Mouse (Mus musculus): ENCODE results near the gene Gm45808. TPM values are rescaled to one million over a fixed set of nuclear protein-coding genes. Genes with fewer than 3 reads are reported as not detected.
A peak's percentile ranks its signal among the peaks of the same experiment; 100 is the strongest.

Gene Gm45808
- polyA plus RNA-seq, 1 experiment from 2014 or later, result not detected

GRCm38 (mm10) chr7:45420615-45420919 is 66.0 kb downstream of the Gm45808 start, which contains the start of gene Lhb:
Gene Lhb (plus strand): TSS chr7:45420820.
- Histone ChIP-seq H3K4me1 (peaks cover 26% of the 10 kb centered on the region), H3K9me3 (replicated peaks) (no peaks in the 10 kb centered on the region), H3K4me3 (peak within 1 kb of the TSS; percentile 20; the same call in 1 of the 2 replicates), H3K36me3 (peaks cover 52% of the 10 kb centered on the region), H3K27ac (0 out of 2 replicates have a peak within 1 kb of the TSS, but pooled peaks have one; percentile 10), H3K27me3 (ENCODE audit: low read depth, poor library complexity, severe bottlenecking) (peaks cover 67% of the 10 kb centered on the region)
- WGBS, result 55% methylated on average over 6 of the region's 6 CpGs
- no peak for DNase-seq (ENCODE audit: low spot score)

DNA sequence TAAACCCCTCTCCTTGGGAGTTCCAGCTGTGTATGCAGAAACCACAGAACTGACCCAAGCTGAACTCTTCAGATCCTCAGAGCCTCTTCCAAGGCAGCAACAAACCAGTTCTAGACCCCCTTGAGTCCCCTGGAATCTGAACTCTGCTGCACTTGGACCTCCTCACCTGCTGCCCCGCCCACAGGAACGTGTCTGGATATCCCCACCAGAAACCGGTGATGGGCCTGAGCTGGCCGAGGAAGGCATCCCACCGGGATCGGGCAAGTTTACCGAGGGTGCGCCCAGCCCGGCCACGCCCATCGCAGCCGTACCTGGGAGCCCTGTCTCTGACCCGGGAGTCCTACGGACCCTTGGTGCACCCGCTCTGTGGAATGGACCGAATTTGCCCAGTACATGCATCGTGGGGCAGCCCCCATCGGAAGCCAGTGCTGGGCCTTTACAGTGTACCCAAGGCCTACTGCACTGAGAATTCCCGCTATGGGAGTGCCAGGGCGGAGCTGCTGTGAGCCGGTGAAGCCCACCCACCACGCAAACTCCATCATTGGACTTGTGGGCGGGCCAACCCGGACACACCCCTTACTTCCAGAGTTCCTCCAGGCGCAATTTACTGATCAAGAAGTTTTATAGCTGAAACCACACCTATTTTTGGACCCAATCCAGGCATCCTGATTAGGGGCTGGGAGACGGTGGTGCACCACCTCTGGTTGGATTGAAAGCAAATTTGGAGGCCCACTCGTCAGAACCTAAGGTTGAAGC is 66.6 kb downstream of the Gm45808 start:
- WGBS, result 9% methylated on average over 27 of the region's 27 CpGs
- H3K36me3 ChIP-seq, result peaks cover 47% of the 10 kb centered on the region
- peak overlapping the region; percentile 20; the same call in 1 of the 2 replicates for H3K4me3 ChIP-seq
- H3K9me3 ChIP-seq (replicated peaks), result no peaks in the 10 kb centered on the region
- 0 out of 2 replicates have a peak overlapping the region, but pooled peaks have one; percentile 10 for H3K27ac ChIP-seq
- peaks cover 72% of the 10 kb centered on the region for H3K27me3 ChIP-seq (ENCODE audit: low read depth, poor library complexity, severe bottlenecking)
- H3K4me1 ChIP-seq, result peaks cover 30% of the 10 kb centered on the region
- DNase-seq (ENCODE audit: low spot score), result peak; percentile 61

DNA sequence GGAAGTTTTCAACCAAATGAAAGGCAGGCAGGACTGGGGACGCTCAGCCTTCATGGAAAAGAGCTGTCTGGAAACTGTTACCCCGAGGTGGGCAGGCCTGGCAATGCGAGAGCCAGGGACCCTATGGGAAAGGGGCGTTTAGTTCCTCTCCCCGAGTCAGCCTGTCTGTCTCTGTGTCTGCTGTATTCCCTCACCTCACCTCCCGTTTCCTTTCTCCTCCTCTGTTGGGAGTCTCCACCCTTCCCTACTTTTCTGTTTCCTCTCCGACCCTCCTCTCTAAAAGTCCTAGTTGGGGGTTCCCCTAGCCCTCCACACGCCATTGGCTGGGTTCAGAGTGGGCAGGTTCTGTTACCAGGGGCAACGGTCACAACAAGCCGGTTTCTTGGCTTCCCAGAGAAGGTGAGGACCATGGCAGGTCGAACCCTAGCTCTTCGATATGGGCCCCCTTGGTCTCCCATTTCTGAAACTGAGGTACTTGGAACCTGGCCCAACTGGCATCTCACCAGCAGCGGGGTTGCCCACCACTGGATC is 68.6 kb downstream of the Gm45808 start:
- no peak for DNase-seq (ENCODE audit: low spot score)
- Histone ChIP-seq H3K27ac (no peak overlapping the region), H3K4me1 (peaks cover 48% of the 10 kb centered on the region), H3K36me3 (peaks cover 26% of the 10 kb centered on the region), H3K27me3 (ENCODE audit: low read depth, poor library complexity, severe bottlenecking) (peaks cover 92% of the 10 kb centered on the region), H3K4me3 (peak overlapping the region; percentile 16; the same call in 1 of the 2 replicates), H3K9me3 (replicated peaks) (no peaks in the 10 kb centered on the region)
- WGBS, result 10% methylated on average over 13 of the region's 13 CpGs

Small RNAs within 50 kb of the gene (microRNA-seq; reads per million reads assigned to microRNA genes)
- gene Gm22133, result not detected

Other genes with a start within 250 kb of the Gm45808 start
- 1.1 and 1.2 TPM in 2 replicates for gene Cd37, start 247.7 kb downstream of the Gm45808 start, polyA plus RNA-seq (2016; fragmentation: Nextera tagmentation; extraction: Ambion mirVana)
- gene Slc6a16, start 245.7 kb downstream of the Gm45808 start, polyA plus RNA-seq (2016; fragmentation: Nextera tagmentation; extraction: Ambion mirVana), result 0.24 and 0.49 TPM in 2 replicates
- gene Slc6a21, start 209.3 kb downstream of the Gm45808 start, polyA plus RNA-seq (2016; fragmentation: Nextera tagmentation; extraction: Ambion mirVana), result not detected in 2 replicates
- gene Trpm4, start 153.0 kb downstream of the Gm45808 start, polyA plus RNA-seq (2016; fragmentation: Nextera tagmentation; extraction: Ambion mirVana), result 5.2 and 8.4 TPM in 2 replicates
- gene Hrc, start 151.5 kb downstream of the Gm45808 start, polyA plus RNA-seq (2016; fragmentation: Nextera tagmentation; extraction: Ambion mirVana), result 0.24 and 0.39 TPM in 2 replicates
- 2.4 and 5.3 TPM in 2 replicates for gene Ppfia3, start 119.8 kb downstream of the Gm45808 start, polyA plus RNA-seq (2016; fragmentation: Nextera tagmentation; extraction: Ambion mirVana)
- gene Lin7b, start 116.2 kb downstream of the Gm45808 start, polyA plus RNA-seq (2016; fragmentation: Nextera tagmentation; extraction: Ambion mirVana), result 0.40 and 0.64 TPM in 2 replicates
- gene Snrnp70, start 91.1 kb downstream of the Gm45808 start, polyA plus RNA-seq (2016; fragmentation: Nextera tagmentation; extraction: Ambion mirVana), result 305 and 308 TPM in 2 replicates
- 0.06 TPM in 1 of 2 replicates, not detected in the other for gene Kcna7, start 81.2 kb downstream of the Gm45808 start, polyA plus RNA-seq (2016; fragmentation: Nextera tagmentation; extraction: Ambion mirVana)
- 2.1 and 2.2 TPM in 2 replicates for gene Ntf5, start 73.1 kb downstream of the Gm45808 start, polyA plus RNA-seq (2016; fragmentation: Nextera tagmentation; extraction: Ambion mirVana)
- gene Lhb, start 66.0 kb downstream of the Gm45808 start, polyA plus RNA-seq (2016; fragmentation: Nextera tagmentation; extraction: Ambion mirVana), result not detected in 2 replicates
- 42.6 and 44.9 TPM in 2 replicates for gene Gys1, start 52.0 kb downstream of the Gm45808 start, polyA plus RNA-seq (2016; fragmentation: Nextera tagmentation; extraction: Ambion mirVana)
- 228 and 283 TPM in 2 replicates for gene Ruvbl2, start 48.7 kb downstream of the Gm45808 start, polyA plus RNA-seq (2016; fragmentation: Nextera tagmentation; extraction: Ambion mirVana)
- gene Ftl1, start 26.9 kb downstream of the Gm45808 start, polyA plus RNA-seq (2016; fragmentation: Nextera tagmentation; extraction: Ambion mirVana), result 5,063 and 5,416 TPM in 2 replicates
- 248 and 297 TPM in 2 replicates for gene Bax, start 19.9 kb downstream of the Gm45808 start, polyA plus RNA-seq (2016; fragmentation: Nextera tagmentation; extraction: Ambion mirVana)
- 1.8 and 2.2 TPM in 2 replicates for gene Tulp2, start 4.9 kb downstream of the Gm45808 start, polyA plus RNA-seq (2016; fragmentation: Nextera tagmentation; extraction: Ambion mirVana)
- 4.9 and 5.8 TPM in 2 replicates for gene Dhdh, start 2.0 kb upstream of the Gm45808 start, polyA plus RNA-seq (2016; fragmentation: Nextera tagmentation; extraction: Ambion mirVana)
- gene Nucb1, start 23.6 kb upstream of the Gm45808 start, polyA plus RNA-seq (2016; fragmentation: Nextera tagmentation; extraction: Ambion mirVana), result 116 and 125 TPM in 2 replicates
- gene Ppp1r15a, start 39.5 kb upstream of the Gm45808 start, polyA plus RNA-seq (2016; fragmentation: Nextera tagmentation; extraction: Ambion mirVana), result 22.4 and 25.7 TPM in 2 replicates
- gene Plekha4, start 39.5 kb upstream of the Gm45808 start, polyA plus RNA-seq (2016; fragmentation: Nextera tagmentation; extraction: Ambion mirVana), result 0.43 and 1.0 TPM in 2 replicates
- gene Hsd17b14, start 68.1 kb upstream of the Gm45808 start, polyA plus RNA-seq (2016; fragmentation: Nextera tagmentation; extraction: Ambion mirVana), result 1.0 and 1.1 TPM in 2 replicates
- gene Bcat2, start 83.3 kb upstream of the Gm45808 start, polyA plus RNA-seq (2016; fragmentation: Nextera tagmentation; extraction: Ambion mirVana), result 65.8 and 68.0 TPM in 2 replicates
- not detected in 2 replicates for gene Fgf21, start 128.7 kb upstream of the Gm45808 start, polyA plus RNA-seq (2016; fragmentation: Nextera tagmentation; extraction: Ambion mirVana)
- not detected in 2 replicates for gene Fut1, start 130.5 kb upstream of the Gm45808 start, polyA plus RNA-seq (2016; fragmentation: Nextera tagmentation; extraction: Ambion mirVana)
- gene Izumo1, start 135.0 kb upstream of the Gm45808 start, polyA plus RNA-seq (2016; fragmentation: Nextera tagmentation; extraction: Ambion mirVana), result 0.24 TPM in 1 of 2 replicates, not detected in the other
- gene Rasip1, start 140.7 kb upstream of the Gm45808 start, polyA plus RNA-seq (2016; fragmentation: Nextera tagmentation; extraction: Ambion mirVana), result 8.0 and 8.3 TPM in 2 replicates
- gene Mamstr, start 153.2 kb upstream of the Gm45808 start, polyA plus RNA-seq (2016; fragmentation: Nextera tagmentation; extraction: Ambion mirVana), result 2.2 and 3.2 TPM in 2 replicates
- gene Fut2, start 179.6 kb upstream of the Gm45808 start, polyA plus RNA-seq (2016; fragmentation: Nextera tagmentation; extraction: Ambion mirVana), result 0.16 and 0.21 TPM in 2 replicates
- 0.16 and 0.39 TPM in 2 replicates for gene Ntn5, start 197.2 kb upstream of the Gm45808 start, polyA plus RNA-seq (2016; fragmentation: Nextera tagmentation; extraction: Ambion mirVana)
- 0.54 and 0.83 TPM in 2 replicates for gene Sec1, start 207.6 kb upstream of the Gm45808 start, polyA plus RNA-seq (2016; fragmentation: Nextera tagmentation; extraction: Ambion mirVana)
- gene Car11, start 213.0 kb upstream of the Gm45808 start, polyA plus RNA-seq (2016; fragmentation: Nextera tagmentation; extraction: Ambion mirVana), result 2.2 and 4.9 TPM in 2 replicates
- 3.7 and 4.7 TPM in 2 replicates for gene Dbp, start 218.3 kb upstream of the Gm45808 start, polyA plus RNA-seq (2016; fragmentation: Nextera tagmentation; extraction: Ambion mirVana)
- gene Rpl18, start 228.6 kb upstream of the Gm45808 start, polyA plus RNA-seq (2016; fragmentation: Nextera tagmentation; extraction: Ambion mirVana), result 1,218 and 1,459 TPM in 2 replicates
- 45.5 and 49.3 TPM in 2 replicates for gene Sphk2, start 231.2 kb upstream of the Gm45808 start, polyA plus RNA-seq (2016; fragmentation: Nextera tagmentation; extraction: Ambion mirVana)
- gene Fam83e, start 234.4 kb upstream of the Gm45808 start, polyA plus RNA-seq (2016; fragmentation: Nextera tagmentation; extraction: Ambion mirVana), result 2.1 and 2.4 TPM in 2 replicates
- not detected in 2 replicates for gene Spaca4, start 239.0 kb upstream of the Gm45808 start, polyA plus RNA-seq (2016; fragmentation: Nextera tagmentation; extraction: Ambion mirVana)